Mouse (Mus musculus): ENCODE measurements around the gene Aldh9a1. TPM values are rescaled to one million over a fixed set of nuclear protein-coding genes. Genes with fewer than 3 reads are reported as not detected.

Aldh9a1 gene
- 12.5 and 15.2 TPM in 2 replicates for polyA plus RNA-seq (2012; rRNA removed)

GRCm38 (mm10) chr1:167349815-167350596 is at the start of gene Aldh9a1:
Gene Aldh9a1, plus strand, starts transcription at chr1:167349991.

GRCm38 (mm10) chr1:167308261-167309054 is 41.3 kb upstream of the Aldh9a1 start, which contains the start of gene Tmco1:
Gene Tmco1, plus strand, starts transcription at chr1:167308378.

DNA sequence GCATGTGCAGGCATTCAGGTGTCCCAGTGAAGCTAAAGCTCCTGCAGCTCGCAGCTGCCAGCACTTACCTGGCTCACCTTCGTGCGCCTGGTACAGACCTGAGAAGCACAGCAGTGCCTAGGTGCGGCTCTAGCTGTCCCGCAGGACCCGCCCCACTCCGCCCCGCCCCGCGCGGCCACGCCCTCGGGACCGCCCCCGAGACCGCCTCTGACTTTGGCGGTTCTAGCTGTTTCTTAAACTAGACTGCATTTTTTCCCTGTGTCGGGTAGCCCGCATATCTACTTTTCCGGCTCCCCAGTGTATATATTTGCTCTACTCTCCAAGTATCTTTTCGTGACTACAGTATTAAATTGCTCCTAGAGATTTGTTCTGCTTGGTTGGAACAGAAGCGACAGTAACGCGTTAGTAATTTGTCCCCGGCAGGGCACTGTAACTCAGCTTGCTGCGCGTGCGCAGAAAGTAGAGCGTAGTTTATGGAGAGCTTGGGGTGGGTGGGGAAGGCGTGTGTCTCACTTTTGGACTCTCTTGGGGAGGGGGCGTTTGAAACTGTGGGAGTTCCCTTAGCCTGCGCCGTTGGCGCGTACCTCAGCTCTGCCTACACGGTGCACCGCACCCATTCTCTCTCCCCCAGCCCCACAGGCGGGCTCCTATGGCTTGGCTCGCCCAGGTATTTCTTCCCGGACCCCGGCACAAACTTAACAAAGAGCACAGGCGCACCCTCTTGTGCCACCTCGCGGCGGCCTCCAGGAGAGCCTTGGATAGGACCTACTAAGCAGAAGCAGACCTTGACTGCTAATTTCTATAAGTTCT is 44.1 kb downstream of the Aldh9a1 start, which contains the start of gene Mgst3:
TSS of gene Mgst3 (minus strand) at position 159 of the 810 bp plus-strand sequence.

Other genes with a start within 250 kb of the Aldh9a1 start
- gene Uck2, start 64.7 kb upstream of the Aldh9a1 start, polyA plus RNA-seq (2012; rRNA removed) = 23.2 and 24.0 TPM in 2 replicates
- 17.3 and 24.5 TPM in 2 replicates for gene Tmco1, start 41.6 kb upstream of the Aldh9a1 start, polyA plus RNA-seq (2012; rRNA removed)
- gene Mgst3, start 43.9 kb downstream of the Aldh9a1 start, polyA plus RNA-seq (2012; rRNA removed) = 2,187 and 2,198 TPM in 2 replicates
- not detected in 2 replicates for gene Lrrc52, start 116.8 kb downstream of the Aldh9a1 start, polyA plus RNA-seq (2012; rRNA removed)
- 0.49 and 1.1 TPM in 2 replicates for gene Rxrg, start 248.4 kb downstream of the Aldh9a1 start, polyA plus RNA-seq (2012; rRNA removed)

All from stomach, adult 2 months (tissue).